Mouse (Mus musculus) limb, embryonic 15.5 days (tissue): ENCODE data around the gene Efcab11. TPM values are rescaled to one million over a fixed set of nuclear protein-coding genes. Genes with fewer than 3 reads are reported as not detected.

Source experiments
- ATAC-seq: fragments of 200-750 bp; cut with Nextera tagmentation; 2 replicates; pipeline ENCODE4 v1.8.0; 2017; ENCODE audit warnings: low read depth, moderate TSS enrichment; ENCODE audit not compliant: insufficient number of reproducible peaks, low FRiP score, low TSS enrichment
- H3K27ac ChIP-seq: fragments of 300-500 bp; sonication (generic); 2 replicates; pipeline ENCODE4 v1.5.1; 2015; ENCODE audit warnings: moderate library complexity, mild to moderate bottlenecking, inconsistent platforms
- H3K27me3 ChIP-seq: fragments of 300-500 bp; sonication (generic); 2 replicates; pipeline ENCODE4 v1.6.1; 2015; ENCODE audit warnings: inconsistent platforms
- H3K36me3 ChIP-seq: fragments of 300-500 bp; sonication (generic); 2 replicates; pipeline ENCODE4 v1.6.1; 2015; ENCODE audit warnings: inconsistent platforms
- H3K4me1 ChIP-seq: fragments of 300-500 bp; sonication (generic); 2 replicates; pipeline ENCODE4 v1.6.1; 2015; ENCODE audit warnings: inconsistent platforms
- H3K4me2 ChIP-seq: fragments of 300-500 bp; sonication (generic); 2 replicates; pipeline ENCODE4 v1.6.1; 2015; ENCODE audit warnings: mild to moderate bottlenecking, inconsistent platforms
- H3K4me3 ChIP-seq: fragments of 300-500 bp; sonication (generic); 2 replicates; pipeline ENCODE4 v1.5.1; 2015; ENCODE audit warnings: mild to moderate bottlenecking, inconsistent platforms
- H3K9ac ChIP-seq: fragments of 300-500 bp; sonication (generic); 2 replicates; pipeline ENCODE4 v1.6.1; 2015; ENCODE audit warnings: inconsistent platforms
- H3K9me3 ChIP-seq: fragments of 300-500 bp; sonication (generic); 2 replicates; pipeline ENCODE4 v1.6.1; 2016; ENCODE audit warnings: inconsistent platforms
- WGBS: fragments of 180-500 bp; shearing (Covaris S2); methylation state at CpG from one replicate; pipeline ENCODE4 v1.1.7; 2015; 5-methylcytosine and 5-hydroxymethylcytosine counted together
- polyA plus RNA-seq: library from polyadenylated mRNA; unstranded; fragments of >200 nt; fragmentation: Nextera tagmentation; extraction: Ambion mirVana; gene quantifications from 2 replicates; pipeline ENCODE4 v1.2.1, GENCODE M21; 2015

The Efcab11 gene
- polyA plus RNA-seq, 1 experiment from 2014 or later, result 9.2 TPM

DNA sequence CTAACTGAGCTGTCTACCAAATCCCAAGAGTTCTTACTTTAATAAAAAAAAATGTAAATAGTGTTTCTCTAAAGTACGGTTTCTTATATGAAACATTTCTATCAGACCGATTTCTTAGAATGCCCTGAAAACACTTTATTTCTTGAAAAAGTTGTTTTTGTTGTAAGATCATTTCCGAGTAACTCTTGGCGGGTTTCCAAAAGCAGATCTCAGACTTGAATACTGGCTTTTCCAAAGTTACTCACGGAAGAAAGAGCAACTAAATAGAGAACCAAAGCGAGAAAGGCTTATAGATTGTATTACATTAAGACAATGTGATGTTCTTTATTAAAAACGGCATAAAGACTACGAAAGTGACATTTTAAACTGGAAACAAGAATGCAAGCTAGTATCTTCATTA, 160.4 kb downstream of the Efcab11 start:
- H3K4me2 ChIP-seq, result no peak overlapping the region
- ATAC-seq, result no peak
- WGBS, result 70% methylated on average over 8 of the region's 8 CpGs

DNA sequence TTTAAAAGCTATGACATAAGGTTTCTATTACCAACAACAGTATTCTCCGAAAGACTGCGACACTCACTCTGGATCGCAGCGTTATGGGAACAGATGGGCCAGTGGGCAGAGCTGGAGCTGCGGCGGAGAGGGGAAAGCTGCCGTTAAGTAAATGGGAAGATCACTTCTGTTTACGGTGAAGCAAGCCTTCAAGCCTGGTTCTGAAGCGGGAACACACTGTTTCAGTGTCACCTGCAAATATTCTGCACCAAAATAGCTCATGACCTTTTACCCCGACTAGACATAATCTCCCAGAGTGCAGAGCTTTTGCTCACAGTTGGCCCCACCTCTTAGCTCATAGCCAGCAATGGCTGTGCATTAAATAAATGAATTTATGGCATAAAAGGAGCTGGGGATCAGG, 162.9 kb downstream of the Efcab11 start:
- H3K4me2 ChIP-seq, result peak overlapping the region; percentile 15; the same call in 1 of the 2 replicates
- no peak overlapping the region for H3K4me3 ChIP-seq
- H3K9ac ChIP-seq, result no peak overlapping the region

More for the DNA sequence above, 160.4 kb downstream of the Efcab11 start:
- Histone ChIP-seq H3K27me3 (no peaks in the 10 kb centered on the region), H3K36me3 (no peaks in the 10 kb centered on the region), H3K27ac (no peak overlapping the region), H3K9ac (no peak overlapping the region), H3K9me3 (no peaks in the 10 kb centered on the region), H3K4me1 (peaks cover 8% of the 10 kb centered on the region), H3K4me3 (no peak overlapping the region)

DNA sequence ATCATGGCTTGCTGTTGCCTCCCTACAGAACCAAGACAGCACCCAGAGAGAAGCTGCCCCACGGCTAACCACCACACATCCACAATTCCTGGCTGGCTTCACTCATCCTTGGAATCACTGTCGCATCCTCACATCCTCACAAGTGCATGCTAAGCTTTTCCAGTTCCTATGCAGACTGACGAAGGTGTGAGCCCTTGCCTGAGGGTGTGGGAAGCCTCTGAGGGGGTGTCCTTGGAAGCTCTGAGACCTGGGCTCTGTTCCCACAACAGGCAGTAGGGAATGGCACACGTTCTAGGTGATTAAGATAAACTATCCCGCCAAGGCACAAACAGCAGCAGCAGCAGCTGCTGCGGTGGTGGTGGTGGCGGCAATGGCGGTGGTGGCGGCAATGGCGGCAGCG, 164.5 kb downstream of the Efcab11 start:
- H3K27me3 ChIP-seq, result no peaks in the 10 kb centered on the region
- H3K27ac ChIP-seq, result no peak overlapping the region
- H3K4me2 ChIP-seq, result no peak overlapping the region
- H3K4me3 ChIP-seq, result no peak overlapping the region
- no peak for ATAC-seq
- no peaks in the 10 kb centered on the region for H3K9me3 ChIP-seq
- 88% methylated on average over 11 of the region's 11 CpGs for WGBS
- H3K4me1 ChIP-seq, result peaks cover 17% of the 10 kb centered on the region
- H3K36me3 ChIP-seq, result no peaks in the 10 kb centered on the region
- H3K9ac ChIP-seq, result no peak overlapping the region

More for the DNA sequence above, 162.9 kb downstream of the Efcab11 start:
- no peak for ATAC-seq
- Histone ChIP-seq H3K4me1 (peaks cover 8% of the 10 kb centered on the region), H3K36me3 (no peaks in the 10 kb centered on the region), H3K27me3 (no peaks in the 10 kb centered on the region), H3K27ac (no peak overlapping the region), H3K9me3 (no peaks in the 10 kb centered on the region)
- WGBS, result 41% methylated on average over 10 of the region's 10 CpGs

DNA sequence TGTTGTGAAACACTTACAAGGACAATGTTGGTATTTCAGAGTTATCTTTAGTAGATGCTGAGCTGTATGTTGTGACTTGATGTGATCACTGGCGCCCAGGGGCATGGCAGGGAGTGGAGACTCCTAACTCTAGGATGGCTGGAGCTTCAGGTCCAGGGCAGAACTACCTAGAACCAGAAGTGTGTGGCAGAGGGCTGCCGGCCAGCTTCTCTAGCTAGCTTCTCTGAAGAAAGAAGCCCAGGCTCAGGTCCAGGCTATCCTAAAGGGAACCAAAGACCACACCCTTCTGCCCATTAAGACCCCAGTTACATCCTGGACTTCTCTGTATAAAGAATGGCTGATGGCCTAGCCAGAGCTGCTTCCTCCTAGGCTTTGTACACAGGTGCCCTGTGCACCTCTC, 166.1 kb downstream of the Efcab11 start:
- no peak for ATAC-seq
- Histone ChIP-seq H3K4me1 (peaks cover 17% of the 10 kb centered on the region), H3K4me3 (no peak overlapping the region), H3K27ac (no peak overlapping the region), H3K4me2 (no peak overlapping the region), H3K27me3 (no peaks in the 10 kb centered on the region), H3K9ac (no peak overlapping the region), H3K36me3 (no peaks in the 10 kb centered on the region), H3K9me3 (no peaks in the 10 kb centered on the region)
- 94% methylated on average over 2 of the region's 2 CpGs for WGBS

DNA sequence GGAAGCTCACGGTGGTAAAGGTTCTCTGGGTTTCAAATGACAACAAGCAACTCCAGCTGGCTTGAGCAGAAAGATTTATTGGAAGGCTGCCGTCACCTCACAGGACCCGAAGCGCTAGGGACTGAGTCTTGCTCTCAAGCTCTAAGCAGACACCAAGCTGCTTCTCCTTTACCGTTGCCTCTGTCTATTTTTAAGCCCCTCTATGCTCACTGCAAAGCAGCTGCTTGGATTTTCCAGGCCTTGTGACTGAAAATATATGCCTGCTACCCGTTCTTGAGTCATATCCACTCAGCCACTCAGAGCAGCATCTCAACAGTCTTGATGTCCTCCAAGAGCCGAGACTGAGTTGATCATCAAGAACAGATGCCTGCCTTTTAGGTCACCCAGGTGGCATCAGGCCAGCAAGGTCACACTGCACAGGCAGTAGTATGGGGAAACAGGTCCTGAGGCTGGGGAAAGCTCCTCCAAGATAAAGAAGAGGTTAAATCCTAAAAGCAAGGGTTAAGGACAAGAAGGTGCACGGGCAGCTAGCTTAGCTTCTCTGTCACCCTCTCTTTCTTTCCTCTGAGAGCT, 168.1 kb downstream of the Efcab11 start:
- Histone ChIP-seq H3K9ac (no peak overlapping the region), H3K9me3 (no peaks in the 10 kb centered on the region), H3K36me3 (no peaks in the 10 kb centered on the region), H3K4me1 (peaks cover 11% of the 10 kb centered on the region), H3K4me2 (no peak overlapping the region), H3K27me3 (no peaks in the 10 kb centered on the region), H3K4me3 (no peak overlapping the region), H3K27ac (no peak overlapping the region)
- 32% methylated on average over 8 of the region's 8 CpGs for WGBS
- ATAC-seq, result no peak

DNA sequence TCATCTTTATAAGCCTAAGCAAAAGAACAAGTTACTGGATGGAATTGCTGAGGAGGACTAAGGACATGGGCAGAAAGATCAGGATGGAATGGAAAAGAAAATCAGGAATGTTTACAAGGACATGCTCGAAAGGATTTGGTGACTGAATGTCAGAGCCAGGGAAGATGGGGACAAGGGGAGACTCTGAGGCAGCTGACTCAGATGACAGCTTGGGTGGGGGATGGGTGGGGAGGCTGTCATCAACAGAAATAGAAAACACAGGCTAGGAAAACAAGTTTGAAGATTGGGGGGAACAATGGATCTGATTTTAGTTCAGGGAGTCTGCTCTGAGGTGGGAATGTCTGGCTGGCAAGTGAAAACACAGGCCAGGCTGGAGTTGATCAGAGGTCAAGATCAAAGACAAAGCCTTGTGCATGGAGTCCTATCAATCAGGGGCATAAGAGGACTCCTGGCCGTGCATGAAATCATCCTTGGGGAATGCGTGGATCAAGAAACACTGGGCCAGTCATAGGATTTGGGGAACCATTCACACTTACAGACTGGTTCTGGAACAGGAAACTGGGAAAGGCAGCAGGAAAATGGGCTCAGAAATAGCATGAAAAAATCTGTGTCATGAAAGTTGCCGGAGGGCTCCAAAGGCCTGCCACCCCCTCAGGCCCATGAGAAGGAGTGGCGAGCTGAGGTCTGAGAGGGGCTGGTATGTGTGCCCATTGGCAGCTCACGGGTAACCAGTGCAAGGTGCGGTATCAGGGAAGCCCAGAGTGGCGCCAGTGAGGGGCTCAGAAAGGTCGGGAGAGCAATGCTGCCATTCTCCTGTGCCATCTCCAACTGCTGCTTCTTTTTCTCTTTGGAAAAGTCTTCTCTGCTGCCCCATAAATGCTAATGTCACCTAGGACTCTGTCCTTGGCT, 168.9 kb downstream of the Efcab11 start:
- Histone ChIP-seq H3K27me3 (no peaks in the 10 kb centered on the region), H3K36me3 (no peaks in the 10 kb centered on the region), H3K4me2 (no peak overlapping the region), H3K27ac (no peak overlapping the region), H3K9ac (no peak overlapping the region), H3K9me3 (no peaks in the 10 kb centered on the region), H3K4me1 (peaks cover 9% of the 10 kb centered on the region), H3K4me3 (no peak overlapping the region)
- ATAC-seq, result no peak
- 59% methylated on average over 9 of the region's 9 CpGs for WGBS

DNA sequence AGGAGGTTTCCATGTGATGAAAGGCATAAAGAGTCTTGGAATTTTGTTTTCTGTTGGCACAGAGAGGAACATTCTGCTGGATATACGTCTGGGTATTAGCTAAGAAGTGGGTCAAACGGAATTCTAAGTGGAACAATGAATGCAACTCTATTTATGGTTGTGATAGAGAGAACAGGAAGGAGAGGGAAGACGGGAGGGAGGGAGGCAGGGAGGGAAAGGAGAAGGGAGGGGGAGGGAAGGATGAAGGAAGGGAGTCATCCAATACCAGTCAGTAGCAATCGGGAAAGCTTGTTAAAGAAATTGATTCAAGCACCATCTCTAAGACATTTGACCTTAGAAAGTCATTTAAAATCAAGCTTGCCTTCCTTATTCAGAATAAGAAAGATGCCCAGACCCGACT, 172.0 kb downstream of the Efcab11 start:
- Histone ChIP-seq H3K36me3 (no peaks in the 10 kb centered on the region), H3K27me3 (no peaks in the 10 kb centered on the region), H3K4me1 (peaks cover 9% of the 10 kb centered on the region), H3K9me3 (no peaks in the 10 kb centered on the region), H3K4me2 (no peak overlapping the region), H3K27ac (no peak overlapping the region), H3K9ac (no peak overlapping the region), H3K4me3 (no peak overlapping the region)
- ATAC-seq, result no peak
- WGBS, result 41% methylated on average over 5 of the region's 5 CpGs

DNA sequence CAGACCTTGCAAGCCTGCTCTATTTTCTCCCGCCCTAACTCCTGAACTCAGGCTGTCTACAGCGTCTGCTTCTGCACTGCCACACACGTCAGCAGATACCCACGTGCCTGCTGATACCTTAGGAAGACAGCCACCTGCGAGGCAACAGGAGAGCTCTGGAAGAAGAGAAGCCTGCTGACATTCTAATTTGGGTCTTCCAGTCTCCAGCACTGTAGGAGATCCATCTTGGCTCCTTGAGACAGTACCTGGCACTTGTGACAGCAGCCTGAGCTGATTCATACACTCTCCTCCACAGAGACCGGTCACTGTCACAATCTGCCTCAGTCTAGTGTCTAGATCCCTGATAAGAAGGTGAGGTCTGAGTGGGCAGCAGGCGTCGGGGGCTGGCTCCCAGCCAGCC, 182.0 kb downstream of the Efcab11 start:
- Histone ChIP-seq H3K4me2 (no peak overlapping the region), H3K27ac (no peak overlapping the region), H3K27me3 (no peaks in the 10 kb centered on the region), H3K9me3 (no peaks in the 10 kb centered on the region), H3K4me1 (0 out of 2 replicates have a peak, but pooled peaks cover 8% of the 10 kb centered on the region), H3K36me3 (no peaks in the 10 kb centered on the region), H3K9ac (no peak overlapping the region), H3K4me3 (no peak overlapping the region)
- ATAC-seq, result no peak
- 79% methylated on average over 8 of the region's 8 CpGs for WGBS

DNA sequence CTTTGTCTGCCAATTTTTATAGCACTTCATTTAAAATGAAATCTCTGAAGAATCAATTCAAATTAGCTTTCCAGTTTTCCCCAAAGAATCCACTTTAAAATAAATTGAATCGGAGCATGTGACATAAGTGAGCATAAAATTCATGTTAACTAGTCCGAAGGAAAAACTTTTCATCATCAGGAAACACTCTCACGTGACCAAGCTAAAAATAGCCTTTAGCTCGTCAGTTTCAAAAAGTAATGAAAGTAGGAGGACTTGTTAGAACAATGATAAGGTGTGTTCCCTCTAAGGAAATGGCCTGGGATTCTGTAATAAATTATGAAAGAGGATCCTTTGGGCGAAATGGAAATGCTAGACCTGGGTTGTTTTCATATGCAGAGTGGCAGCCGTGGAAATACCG, 183.9 kb downstream of the Efcab11 start:
- H3K36me3 ChIP-seq, result no peaks in the 10 kb centered on the region
- H3K9ac ChIP-seq, result no peak overlapping the region
- WGBS, result 32% methylated on average over 7 of the region's 7 CpGs
- no peaks in the 10 kb centered on the region for H3K27me3 ChIP-seq
- 0 out of 2 replicates have a peak, but pooled peaks cover 8% of the 10 kb centered on the region for H3K4me1 ChIP-seq
- no peak for ATAC-seq
- no peak overlapping the region for H3K27ac ChIP-seq
- no peak overlapping the region for H3K4me3 ChIP-seq
- no peak overlapping the region for H3K4me2 ChIP-seq
- no peaks in the 10 kb centered on the region for H3K9me3 ChIP-seq

DNA sequence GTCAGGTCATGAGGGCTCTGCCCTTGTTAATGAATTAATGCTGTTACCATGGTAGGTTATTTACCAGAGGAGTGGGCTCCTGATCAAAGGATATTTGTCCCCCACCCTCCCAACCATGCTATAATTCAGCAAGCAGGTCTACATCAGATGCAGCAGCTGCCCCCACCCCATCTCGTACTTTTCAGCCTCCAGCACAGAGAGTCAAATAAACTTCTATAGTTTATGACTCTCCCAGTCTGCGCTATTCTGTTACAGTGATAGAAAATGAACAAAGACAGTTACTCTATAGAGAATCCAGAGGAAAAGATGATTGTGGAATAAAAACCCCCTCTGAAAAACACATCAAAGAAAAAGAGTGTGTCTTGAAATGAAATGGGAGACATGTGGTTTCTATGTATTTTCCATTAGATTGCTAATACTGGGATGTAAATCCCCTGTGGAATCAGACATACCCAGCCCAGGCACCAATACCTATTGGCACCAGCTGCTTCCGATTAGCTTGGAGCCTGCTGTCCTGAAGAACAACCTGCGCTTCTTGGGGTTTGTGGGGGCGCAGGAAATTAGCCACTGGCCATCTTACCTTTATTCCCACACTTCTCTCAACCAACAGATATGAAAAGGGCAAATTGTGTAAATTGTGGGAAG, 184.7 kb downstream of the Efcab11 start:
- no peak overlapping the region; the same call in 1 of the 2 replicates for H3K27ac ChIP-seq
- no peak for ATAC-seq

DNA sequence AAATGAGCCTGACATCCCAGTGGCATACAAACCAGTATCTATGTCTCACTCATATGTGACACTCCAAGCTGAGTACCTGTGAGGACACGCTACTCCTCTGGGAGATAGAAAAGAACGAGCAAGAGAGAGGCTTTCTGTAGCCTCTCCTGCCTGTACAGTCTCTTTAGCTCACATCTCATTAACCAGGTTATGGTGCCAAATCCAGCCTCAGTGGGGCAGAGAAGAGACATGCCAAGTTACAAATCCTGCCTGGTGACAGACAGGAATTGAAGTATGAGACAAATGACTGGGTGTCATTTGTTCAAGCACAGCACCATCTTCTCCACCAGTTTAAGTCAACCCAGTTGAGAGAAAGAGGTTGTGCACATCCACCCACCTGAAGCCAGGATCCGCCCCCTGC, 190.2 kb downstream of the Efcab11 start:
- Histone ChIP-seq H3K4me3 (no peak overlapping the region), H3K27ac (no peak overlapping the region), H3K9ac (no peak overlapping the region), H3K27me3 (no peaks in the 10 kb centered on the region), H3K4me2 (no peak overlapping the region), H3K4me1 (no peaks in the 10 kb centered on the region), H3K9me3 (no peaks in the 10 kb centered on the region), H3K36me3 (no peaks in the 10 kb centered on the region)
- no peak for ATAC-seq
- 91% methylated on average over 3 of the region's 3 CpGs for WGBS

More for the DNA sequence above, 184.7 kb downstream of the Efcab11 start:
- H3K4me2 ChIP-seq, result no peak overlapping the region
- H3K4me3 ChIP-seq, result no peak overlapping the region
- H3K4me1 ChIP-seq, result 0 out of 2 replicates have a peak, but pooled peaks cover 8% of the 10 kb centered on the region
- no peaks in the 10 kb centered on the region for H3K9me3 ChIP-seq
- no peak overlapping the region for H3K9ac ChIP-seq
- H3K27me3 ChIP-seq, result no peaks in the 10 kb centered on the region
- no peaks in the 10 kb centered on the region for H3K36me3 ChIP-seq
- 37% methylated on average over 5 of the region's 5 CpGs for WGBS
